Mouse (Mus musculus) v-Abl transformed pro-B cells (cell line): ENCODE measurements around the gene Tas2r143.

Source experiments
- in situ Hi-C, 2 experiments: fragments of 400-800 bp; cut with MboI; formaldehyde crosslinking; loops; one replicate each; pipeline ENCODE4 v1.15.1; 2025; ENCODE audit not compliant: unreplicated experiment in 2 of 2

Tas2r143 gene

GRCm38 (mm10) chr6:42364607-42365006, 35.4 kb upstream of the Tas2r143 start:
- in situ Hi-C loops, result no loop called here

GRCm38 (mm10) chr6:42365215-42365614, 34.8 kb upstream of the Tas2r143 start:
- in situ Hi-C loops, result no loop called here

GRCm38 (mm10) chr6:42369870-42370269, 30.2 kb upstream of the Tas2r143 start:
- in situ Hi-C loops, result no loop called here

GRCm38 (mm10) chr6:42370630-42371363, 29.2 kb upstream of the Tas2r143 start:
- in situ Hi-C loops, result no loop called here

GRCm38 (mm10) chr6:42372001-42372400, 28.0 kb upstream of the Tas2r143 start:
- in situ Hi-C loops, result no loop called here

- in situ Hi-C loops, result no loop called here
Measured at GRCm38 (mm10) chr6:42372421-42372815, 27.6 kb upstream of the Tas2r143 start.

- in situ Hi-C loops, result no loop called here
Measured at GRCm38 (mm10) chr6:42372816-42373547, 27.1 kb upstream of the Tas2r143 start, which contains the start of gene Epha1. Gene Epha1 (minus strand): TSS chr6:42373268.

GRCm38 (mm10) chr6:42373669-42374430, 26.2 kb upstream of the Tas2r143 start:
- in situ Hi-C loops, result no loop called here

- in situ Hi-C loops, result loop anchor here in 1 of 2 experiments (25.0 kb wide), 1 partner anchor 612 kb away; no protein-coding TSS in a partner anchor
Measured at GRCm38 (mm10) chr6:42374701-42375100, 25.3 kb upstream of the Tas2r143 start.

GRCm38 (mm10) chr6:42375131-42375530, 24.9 kb upstream of the Tas2r143 start:
- in situ Hi-C loops, result loop anchor here in 1 of 2 experiments (25.0 kb wide), 1 partner anchor 613 kb away; no protein-coding TSS in a partner anchor

GRCm38 (mm10) chr6:42376016-42376415, 24.0 kb upstream of the Tas2r143 start:
- in situ Hi-C loops, result loop anchor here in 1 of 2 experiments (25.0 kb wide), 1 partner anchor 614 kb away; no protein-coding TSS in a partner anchor

- in situ Hi-C loops, result loop anchor here in 1 of 2 experiments (25.0 kb wide), 1 partner anchor 614 kb away; no protein-coding TSS in a partner anchor
Measured at GRCm38 (mm10) chr6:42376504-42377019, 23.5 kb upstream of the Tas2r143 start.

GRCm38 (mm10) chr6:42377280-42377679, 22.8 kb upstream of the Tas2r143 start:
- in situ Hi-C loops, result loop anchor here in 1 of 2 experiments (25.0 kb wide), 1 partner anchor 615 kb away; no protein-coding TSS in a partner anchor

- in situ Hi-C loops, result loop anchor here in 1 of 2 experiments (25.0 kb wide), 1 partner anchor 617 kb away; no protein-coding TSS in a partner anchor
Measured at GRCm38 (mm10) chr6:42379551-42379950, 20.5 kb upstream of the Tas2r143 start.

GRCm38 (mm10) chr6:42380416-42381144, 19.5 kb upstream of the Tas2r143 start:
- in situ Hi-C loops, result loop anchor here (5.0 to 25.0 kb wide), 3 partner anchors 148 to 618 kb away; no protein-coding TSS in a partner anchor

GRCm38 (mm10) chr6:42381221-42381620, 18.8 kb upstream of the Tas2r143 start:
- in situ Hi-C loops, result loop anchor here (5.0 to 25.0 kb wide), 3 partner anchors 149 to 619 kb away; no protein-coding TSS in a partner anchor

- in situ Hi-C loops, result loop anchor here (5.0 to 25.0 kb wide), 3 partner anchors 150 to 620 kb away; no protein-coding TSS in a partner anchor
Measured at GRCm38 (mm10) chr6:42381916-42382381, 18.1 kb upstream of the Tas2r143 start.

GRCm38 (mm10) chr6:42383360-42383759, 16.7 kb upstream of the Tas2r143 start:
- in situ Hi-C loops, result loop anchor here (5.0 to 25.0 kb wide), 3 partner anchors 151 to 621 kb away; no protein-coding TSS in a partner anchor

GRCm38 (mm10) chr6:42385635-42386034, 14.4 kb upstream of the Tas2r143 start:
- in situ Hi-C loops, result loop anchor here in 1 of 2 experiments (25.0 kb wide), 1 partner anchor 623 kb away; no protein-coding TSS in a partner anchor
